Mouse (Mus musculus): ENCODE measurements around the gene Sypl2.

GRCm38 (mm10) chr3:108186098-108187047 lies 40.1 kb downstream of the Sypl2 start, which contains the start of gene Amigo1:
- TF ChIP-seq CTCF (IDR thresholded peaks at IDR 0.05; ENCODE audit: insufficient read depth, low read length) (no peak), POLR2A (IDR thresholded peaks at IDR 0.05; ENCODE audit: borderline replicate concordance, extremely low read depth, low read depth, low read length) (no peak)
